Mouse (Mus musculus) NIH3T3 (cell line): ENCODE measurements at regions not wholly inside any gene's neighbourhood (a gene's known extent, or its start where the extent isn't known, plus 50 kb on each side); places are given as distances from the start of the nearest gene placed in this dataset.

Experiments
- DNase-seq: peaks from one replicate; pipeline ENCODE4 v3.0.0-alpha.2; 2012; ENCODE audit warnings: low read depth

DNA sequence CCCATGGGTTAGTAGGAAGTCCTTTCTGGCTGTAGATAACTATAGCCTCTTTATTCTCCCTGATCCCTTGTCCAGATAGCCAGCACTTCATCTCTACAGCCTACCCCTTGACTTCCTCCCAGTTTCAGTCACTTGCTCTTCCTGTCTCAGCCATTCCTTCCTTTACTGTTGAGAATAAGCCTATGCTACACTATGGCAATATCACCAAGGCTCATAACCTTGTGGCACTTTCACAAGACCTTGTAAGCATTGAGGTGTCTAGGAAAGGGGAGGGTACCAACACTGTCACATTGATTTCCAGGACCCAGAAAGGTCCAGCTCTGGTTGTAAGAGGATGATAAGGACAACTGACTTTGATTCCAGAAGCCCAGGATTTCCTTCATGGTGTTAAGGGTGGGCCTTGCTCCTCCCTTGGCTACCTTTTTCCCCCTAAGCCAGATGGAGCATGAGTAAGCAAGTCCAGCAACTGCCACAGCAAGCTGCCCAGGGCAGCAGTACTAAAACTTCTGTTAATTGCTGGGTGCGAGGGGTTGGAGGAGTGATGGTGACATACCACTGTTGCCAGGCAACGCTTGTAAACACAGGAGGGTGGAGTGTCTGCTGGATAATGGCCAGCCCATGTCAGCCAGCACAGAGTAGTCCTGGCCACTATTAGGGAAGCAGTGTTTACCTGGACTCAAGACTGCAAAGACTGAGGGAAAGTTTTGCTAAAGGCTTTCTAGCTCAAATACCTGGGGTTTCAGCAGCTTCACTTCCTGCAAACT lies 75.7 kb downstream of the Ankrd16 start:
- DNase-seq = peak; percentile 54

DNA sequence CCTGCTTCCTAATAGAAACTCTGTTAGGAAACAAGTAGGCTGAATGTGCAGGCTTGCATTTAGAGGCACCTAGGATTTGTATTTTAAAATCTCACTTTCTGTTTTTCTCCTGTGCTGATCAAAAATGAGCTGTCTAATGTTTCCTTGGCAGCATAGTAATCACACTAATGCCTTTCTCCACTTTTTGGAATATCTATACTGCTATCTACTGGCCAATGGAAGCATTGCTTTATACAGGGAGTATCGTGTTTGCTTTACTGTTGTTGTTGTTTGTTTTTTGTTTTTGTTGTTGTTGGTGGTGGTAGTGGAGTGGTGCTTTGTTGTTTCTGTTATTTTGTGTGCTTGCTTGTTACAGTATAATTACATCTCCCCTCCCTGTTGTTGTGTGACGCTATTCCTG lies 92.3 kb downstream of the Ankrd16 start:
- DNase-seq = peak; percentile 45

DNA sequence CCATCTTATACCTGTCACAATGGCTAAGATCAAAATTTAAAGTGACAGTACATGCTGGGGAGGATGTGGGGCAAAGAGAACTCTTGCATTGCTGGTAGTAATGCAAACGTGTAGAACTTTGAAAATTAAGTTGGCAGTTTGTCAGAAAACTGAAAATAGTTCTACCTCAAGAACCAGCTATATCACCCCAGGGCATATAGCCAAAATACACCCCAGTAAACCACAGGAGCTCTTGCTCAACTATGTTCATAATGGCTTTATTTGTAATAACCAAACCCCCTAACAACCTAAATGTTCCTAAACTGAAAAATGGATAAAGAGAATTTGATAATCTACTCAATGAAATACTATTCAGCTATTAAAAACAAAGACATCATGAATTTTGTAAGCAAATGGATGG lies 102.3 kb downstream of the Ankrd16 start:
- no peak for DNase-seq

DNA sequence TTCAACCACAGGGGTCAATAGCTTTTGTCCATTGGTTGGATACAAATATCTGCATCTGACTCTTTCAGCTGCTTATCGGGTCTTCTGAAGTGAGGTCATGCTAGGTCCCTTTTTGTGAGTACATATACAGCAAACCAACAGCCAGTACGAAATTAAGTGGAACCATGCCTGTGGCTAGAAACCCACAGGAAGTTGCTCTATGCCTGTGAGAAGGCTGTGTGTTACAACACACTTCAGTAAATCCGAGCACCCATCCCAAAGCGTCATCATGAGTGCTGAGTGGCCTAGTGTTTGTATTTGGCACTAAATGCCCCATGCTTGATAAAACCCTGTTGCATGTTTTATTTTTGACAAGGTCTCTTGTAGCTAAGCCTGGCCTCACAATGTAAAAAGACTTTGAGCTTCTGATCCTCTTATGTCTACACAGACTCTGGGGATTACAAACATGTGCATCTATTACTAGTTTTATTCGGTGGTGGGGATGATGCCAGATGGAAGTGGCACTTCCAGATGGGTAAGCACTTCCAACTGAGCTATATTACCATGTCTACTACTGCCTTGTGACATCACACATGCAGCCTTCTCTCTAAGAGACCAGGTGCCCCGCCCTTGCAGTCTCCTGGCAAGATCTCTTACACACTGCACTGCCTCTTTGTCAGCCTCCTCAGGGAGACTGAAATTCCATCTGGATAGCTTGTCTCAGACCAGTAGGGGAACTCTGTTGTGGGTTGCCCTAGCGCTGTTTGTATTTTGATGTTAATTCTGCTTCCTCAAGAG lies 117.3 kb downstream of the Ankrd16 start:
- peak; percentile 6 for DNase-seq

DNA sequence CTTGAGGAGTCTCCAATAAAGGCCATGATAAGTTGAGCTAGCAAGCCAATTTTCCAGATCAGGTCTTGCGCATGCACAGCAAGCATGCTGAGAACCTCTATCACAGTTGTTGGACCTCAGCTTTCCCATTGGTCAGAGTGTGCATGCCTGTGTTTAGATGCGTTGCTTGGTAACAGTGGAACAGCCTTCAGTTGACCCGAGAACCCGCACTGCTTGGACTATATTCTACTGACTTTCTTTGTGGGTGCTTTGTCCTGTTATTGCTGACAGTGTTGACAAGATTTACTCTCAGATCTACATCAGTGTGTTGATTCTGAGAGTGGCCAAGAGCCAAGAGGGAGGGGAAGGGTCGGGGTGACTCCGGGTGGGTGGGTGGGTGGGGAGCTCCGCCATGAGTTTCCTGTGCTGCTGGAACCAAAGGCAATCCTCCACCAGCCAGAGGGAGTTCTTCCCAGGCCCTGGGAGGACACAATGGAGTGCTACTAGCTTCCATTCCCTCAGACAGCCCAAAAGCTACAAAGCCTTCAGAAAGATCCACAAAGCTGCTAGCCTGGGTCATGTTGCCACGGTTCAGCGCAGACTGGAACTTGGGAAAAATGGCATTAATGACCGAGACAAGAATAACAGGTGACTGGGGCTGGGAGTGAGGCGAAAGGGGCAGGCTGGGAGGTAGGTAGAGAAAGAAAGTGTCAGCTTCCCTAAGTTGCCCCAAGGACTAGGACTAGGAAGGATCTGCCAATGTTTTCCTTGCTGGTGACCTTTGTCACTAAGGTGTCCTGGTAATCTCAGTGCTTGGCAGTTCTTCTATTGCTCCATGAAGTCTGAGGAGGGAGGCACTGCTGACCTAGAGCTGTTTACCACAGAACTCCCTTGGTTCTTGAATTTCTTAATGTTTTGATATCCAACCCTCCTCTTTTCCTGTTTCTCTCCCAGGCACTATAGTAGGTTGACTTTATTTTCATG lies 122.3 kb downstream of the Ankrd16 start:
- no peak for DNase-seq

DNA sequence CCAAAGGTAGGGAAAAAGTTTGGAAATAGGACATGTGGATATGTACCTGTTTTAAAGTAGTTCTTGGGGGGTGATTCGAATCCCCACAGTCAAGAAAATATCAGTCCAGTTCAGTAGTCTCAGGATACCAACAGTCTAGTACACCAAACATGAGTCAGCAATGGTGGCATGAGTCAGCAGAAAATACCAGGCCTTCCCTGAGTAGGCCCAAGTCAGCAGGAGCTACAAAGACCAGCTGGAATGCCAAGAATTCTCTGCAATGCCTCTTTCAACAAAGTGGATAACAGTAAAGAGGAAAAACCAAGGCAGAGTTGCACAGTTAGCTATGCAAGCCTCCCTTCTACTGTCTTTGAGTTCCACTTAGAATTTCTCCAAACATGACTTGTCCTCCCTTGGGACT lies 137.1 kb downstream of the Ankrd16 start:
- DNase-seq = peak; percentile 84

DNA sequence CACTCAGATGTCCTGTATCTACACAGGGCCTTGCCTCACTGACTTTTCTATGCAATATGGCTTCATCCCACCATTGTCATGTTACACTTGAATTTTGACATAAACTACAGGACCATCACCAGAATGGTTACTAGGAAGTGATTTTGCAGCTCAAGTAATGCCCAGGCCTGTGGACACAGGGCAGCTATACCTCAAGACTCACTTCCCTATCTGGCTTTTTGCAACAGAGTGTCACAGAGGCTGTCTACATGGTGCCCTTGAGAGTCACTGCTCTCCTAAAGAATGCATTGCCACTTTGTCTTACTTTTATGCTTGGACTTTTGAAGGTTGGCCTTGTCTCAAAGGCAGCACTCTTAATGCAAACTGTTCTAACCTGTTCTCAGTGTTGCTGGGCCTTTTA lies 139.7 kb downstream of the Ankrd16 start:
- DNase-seq = no peak

DNA sequence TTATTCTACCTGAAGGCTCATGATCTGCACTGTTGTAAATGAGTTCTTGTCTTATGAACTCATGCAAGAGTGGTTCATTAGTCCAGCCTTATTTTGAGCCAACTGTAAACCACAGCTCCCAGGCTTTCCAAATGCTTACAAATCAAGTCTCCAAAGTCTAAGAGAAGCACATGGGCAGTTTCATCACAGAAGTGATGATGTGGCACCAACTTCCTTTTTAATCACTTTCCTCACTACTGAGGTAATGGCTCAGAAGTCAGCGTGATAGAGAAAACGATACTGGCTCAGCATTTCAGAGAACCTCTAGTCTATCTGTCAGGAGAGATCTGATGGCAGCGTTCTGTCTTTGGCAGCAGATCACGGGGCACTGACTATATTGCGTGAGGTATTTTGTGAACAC lies 140.4 kb downstream of the Ankrd16 start:
- DNase-seq = no peak

DNA sequence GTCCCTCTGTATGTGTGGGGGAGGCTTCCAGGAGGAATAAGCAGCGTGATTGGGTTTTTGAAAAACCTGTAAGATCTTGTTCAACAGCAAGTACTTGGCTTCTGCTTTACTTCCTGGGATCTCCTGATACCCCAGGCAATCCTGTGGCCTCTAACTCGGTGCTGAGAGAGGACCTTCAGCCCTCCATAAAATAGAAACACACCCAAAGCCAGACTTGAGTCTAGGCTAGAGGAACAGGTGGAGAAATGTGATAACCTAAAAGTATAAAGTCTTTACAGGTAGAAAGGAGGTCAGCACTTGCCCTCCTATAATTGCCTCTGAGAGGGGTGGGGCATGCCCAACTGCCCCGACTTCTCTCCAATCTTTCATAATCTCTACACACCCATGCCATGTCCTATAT lies 183.1 kb downstream of the Ankrd16 start:
- no peak for DNase-seq

DNA sequence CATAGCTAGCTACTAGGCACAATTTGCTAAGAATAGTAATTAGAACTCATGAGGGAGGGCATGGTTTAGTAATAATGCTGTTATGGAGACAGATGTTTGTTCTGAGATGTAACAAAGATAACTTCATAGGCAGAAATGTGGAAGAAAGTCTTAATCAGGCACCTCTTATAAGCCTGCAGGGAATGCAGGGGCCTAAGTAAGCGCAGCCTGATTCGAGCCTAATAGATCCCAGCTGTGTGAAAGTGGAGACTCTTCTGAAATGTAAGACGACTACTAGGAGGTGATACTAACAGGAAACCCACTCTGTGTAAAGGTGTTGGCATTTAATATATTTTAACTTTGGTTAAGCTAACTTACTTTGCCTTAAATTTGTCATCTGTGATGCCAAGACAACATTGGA lies 187.7 kb downstream of the Ankrd16 start:
- peak; percentile 8 for DNase-seq

DNA sequence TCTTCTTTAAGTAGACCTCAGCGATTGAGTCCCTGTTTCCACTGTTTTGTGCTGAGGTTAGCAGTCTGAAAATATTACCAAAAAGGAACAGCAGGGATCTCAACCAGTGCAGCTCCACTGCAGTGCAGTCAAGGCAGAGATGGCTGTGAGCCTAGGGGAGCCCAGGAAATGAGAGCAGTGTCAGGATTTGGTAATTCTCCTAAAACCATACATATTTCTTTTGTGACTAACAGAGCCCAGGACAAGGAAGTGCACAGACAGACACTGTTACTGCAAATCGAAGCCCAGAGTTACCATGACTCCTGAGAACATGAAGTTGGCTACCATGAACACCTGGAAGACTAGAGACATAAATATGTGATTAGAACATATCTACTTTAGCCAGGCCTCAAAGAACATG lies 189.3 kb downstream of the Ankrd16 start:
- peak; percentile 33 for DNase-seq

DNA sequence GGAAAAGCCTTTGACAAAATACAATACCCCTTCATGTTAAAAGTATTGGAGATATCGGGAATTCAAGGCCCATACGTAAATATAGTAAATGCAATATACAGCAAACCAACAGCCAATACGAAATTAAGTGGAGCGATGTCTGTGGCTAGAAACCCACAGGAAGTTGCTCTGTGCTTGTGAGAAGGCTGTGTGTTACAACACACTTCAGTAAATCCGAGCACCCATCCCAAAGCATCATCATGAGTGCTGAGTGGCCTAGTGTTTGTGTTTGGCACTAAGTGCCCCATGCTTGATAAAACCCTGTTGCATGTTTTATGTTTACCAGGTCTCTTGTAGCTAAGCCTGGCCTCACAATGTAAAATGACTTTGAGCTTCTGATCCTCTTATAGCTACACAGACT lies 194.3 kb downstream of the Ankrd16 start:
- DNase-seq = no peak

DNA sequence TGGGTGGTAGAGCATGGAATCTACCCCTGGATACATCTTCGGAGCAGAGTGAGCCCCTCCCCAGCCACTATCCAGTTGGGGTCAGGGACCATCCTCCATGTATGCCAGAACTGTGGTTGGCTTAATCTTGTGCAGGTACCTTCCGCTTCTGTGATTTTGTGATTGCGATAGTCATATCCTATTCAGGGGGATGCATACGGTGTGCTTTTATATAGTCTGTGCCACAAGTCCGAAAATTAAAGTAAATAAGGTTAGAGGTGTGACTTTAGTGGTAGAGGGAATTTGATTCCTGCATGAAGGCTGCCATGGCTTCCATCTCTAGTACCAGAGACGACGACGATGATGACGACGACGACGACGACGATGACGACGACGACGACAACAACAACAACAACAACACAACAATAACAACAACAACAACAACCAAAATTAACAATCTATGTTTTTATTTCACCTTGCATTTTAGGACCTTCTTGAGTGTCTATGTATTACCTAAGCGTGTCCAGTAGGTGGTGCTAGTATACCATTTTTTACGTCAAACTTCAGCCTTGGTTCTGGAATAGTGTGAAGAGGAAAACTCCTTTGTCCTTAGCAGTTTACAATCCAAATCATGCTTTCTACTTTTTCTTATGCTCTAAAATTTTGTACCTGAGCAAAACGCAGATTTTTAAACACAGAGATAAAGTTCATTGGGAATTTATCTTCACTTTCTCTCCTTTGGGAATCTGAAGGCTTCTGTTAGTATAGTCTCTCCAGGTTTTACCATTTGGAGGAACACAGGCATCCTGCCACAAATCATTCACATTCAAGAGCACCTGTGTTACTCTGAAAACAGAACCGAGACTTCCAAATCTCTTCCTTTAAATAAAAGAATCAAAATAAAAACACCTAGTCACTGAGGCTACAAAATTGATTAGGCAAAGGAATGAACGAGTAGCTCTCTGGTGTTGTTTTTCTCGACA lies 224.5 kb downstream of the Ankrd16 start:
- peak; percentile 80 for DNase-seq

DNA sequence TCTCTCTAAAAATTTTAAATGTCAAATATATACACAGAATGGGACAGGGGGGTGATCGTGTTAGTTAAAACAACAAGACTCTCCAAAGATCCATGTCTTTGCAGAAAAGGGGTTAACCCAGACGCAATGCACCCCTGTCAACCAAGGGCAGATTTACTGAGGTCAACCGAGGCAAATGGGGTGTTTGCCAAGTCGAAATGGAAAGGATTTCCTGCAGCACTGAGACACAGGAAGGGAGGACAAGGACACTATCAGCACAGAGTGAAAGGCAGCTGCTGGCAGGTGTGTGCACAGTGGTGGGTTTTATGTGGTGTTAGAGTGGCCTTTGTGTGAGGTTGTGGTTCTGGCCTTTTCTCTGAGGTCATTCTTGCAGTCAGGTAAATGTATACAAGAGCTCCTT lies 226.7 kb downstream of the Ankrd16 start:
- DNase-seq = no peak

DNA sequence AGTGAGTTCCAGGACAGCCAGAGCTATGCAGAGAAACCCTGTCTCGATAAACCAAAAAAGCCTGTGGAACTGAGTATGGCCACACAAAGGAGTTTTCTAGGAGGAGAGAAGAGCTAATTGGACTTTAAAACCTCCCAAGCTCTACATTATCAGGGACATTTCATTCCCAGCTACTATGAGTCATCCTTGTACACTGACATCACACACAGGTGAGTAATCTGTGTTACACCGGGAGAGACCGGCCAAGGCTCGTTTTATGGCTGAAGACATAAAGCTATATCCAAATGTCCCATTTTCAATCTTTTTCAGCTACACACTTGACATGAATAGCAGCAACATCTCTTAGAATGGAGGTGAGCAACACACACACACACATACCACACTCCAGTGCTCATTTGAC lies 229.5 kb downstream of the Ankrd16 start:
- no peak for DNase-seq

DNA sequence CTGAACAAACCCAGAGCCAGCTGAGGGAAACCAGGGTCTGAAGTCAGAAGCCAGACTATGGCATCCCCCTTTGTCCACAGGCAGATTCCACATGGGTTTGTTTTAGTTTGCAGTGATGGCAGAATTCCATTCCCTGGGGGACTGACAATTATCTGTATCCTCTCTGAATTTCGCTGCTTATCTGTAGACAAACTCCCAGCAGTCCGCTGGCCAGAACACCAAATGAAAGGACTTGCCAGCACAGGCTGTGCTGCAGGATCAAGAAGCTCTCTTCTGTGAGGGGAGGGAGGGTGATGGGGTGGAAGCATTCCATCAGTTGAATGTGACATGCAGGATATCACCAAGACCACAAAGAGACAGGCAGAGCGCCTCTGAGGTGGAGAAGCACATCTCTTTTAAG lies 233.8 kb downstream of the Ankrd16 start:
- no peak for DNase-seq

DNA sequence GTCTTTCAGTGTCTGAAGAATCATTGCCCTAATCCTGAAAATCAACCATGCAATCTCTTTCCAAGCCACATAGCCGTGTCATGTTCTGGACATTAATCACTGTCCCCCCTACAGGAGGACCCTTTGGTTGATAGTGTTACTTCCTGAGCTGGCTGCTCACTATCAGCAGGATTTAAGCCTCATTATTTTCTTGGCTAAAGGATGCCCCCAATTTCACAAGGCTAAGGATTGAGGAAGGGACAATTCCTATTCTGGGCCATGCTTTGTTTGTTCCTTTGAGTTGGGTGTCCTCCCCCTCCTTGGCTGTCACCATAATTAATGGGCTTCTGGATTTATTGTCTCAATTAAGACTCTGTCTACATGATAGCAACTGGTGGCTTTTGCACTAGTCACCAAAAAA lies 241.9 kb downstream of the Ankrd16 start:
- DNase-seq = no peak

DNA sequence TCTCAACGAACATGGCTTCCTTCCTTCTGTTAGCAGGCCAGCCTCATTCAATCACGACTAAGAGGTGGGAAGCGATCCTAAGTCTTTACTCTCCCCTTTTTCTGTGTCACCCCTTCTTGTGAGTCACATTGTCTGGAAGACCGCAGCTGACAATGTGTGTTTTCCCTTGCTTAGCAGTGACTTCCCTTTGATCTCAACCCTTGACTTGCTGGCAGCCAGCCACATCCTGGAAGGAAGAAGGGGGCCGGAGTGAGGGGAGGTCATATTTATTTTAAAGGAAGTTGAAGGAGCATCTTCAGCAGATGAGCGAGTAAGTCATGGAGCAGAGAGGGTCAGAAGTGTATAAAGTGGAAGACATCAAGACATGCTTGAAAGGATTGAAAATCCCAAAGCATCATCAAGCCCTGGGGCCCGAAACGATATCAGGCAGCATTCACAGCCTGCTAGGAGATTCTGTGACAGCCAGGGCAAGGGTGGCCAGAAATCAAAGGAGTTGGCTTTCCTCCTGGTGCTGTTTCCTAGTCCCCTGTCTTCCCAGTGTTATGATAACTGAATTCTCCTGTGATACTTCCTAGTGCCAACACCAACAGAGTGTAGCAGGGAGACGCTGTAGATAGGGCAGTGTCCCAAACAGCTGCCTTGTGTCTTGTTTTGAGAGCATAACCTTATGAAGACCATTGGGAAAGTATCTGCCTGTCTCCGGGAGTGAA lies 245.9 kb downstream of the Ankrd16 start:
- no peak for DNase-seq

DNA sequence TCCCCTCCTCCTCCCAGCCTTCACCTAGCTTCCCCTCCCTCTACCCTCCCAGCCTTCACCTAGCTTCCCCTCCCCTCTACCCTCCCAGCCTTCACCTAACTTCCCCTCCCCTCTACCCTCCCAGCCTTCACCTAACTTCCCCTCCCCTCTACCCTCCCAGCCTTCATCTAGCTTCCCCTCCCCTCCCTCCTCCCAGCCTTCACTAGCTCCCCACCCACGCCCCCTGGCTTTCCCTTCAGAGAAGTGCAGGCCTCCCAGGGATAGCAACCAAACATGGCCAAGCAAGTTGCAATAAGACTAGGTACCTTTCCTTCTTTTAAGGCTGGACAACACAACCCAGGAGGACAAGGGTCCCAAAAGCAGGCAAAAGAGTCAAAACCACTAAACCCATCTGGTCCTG lies 248.5 kb downstream of the Ankrd16 start:
- no peak for DNase-seq

DNA sequence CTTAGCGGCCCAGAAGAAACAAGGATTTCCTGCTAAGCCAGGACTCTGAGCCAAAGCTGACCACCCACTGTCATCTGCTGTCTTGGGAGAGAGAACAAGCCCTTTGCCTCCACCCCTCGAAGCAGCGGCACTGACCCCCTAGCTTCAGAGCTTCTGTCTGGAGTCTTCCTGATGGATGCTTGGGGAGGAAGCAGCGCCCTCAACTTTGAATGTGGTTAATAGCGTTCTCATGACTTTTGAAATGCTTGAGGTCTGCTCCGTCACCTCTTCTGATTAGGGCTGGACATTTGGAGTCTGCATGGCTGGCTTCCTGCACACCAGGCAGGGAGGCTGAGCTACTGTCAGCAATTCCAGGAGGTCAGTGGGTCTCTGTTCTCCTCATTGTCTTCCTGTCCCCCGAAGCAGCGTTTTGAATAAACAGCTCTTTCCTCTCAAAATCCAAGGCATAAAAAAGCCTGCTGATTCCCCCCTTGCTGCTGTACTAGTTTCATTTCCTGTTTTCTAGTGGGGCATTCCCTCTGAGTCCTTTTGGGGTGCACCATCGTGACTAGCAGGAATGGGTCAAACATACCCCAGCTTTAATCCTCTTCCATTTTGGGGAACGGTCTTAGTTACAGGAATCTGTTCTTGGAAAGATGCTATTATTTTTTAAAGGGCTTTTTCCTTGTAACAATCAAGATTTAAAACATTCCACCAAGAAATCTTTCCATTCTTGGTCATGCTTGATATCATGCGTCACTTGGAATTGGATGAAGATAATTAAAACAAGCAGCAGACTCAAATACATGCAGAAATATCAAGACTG lies 256.0 kb downstream of the Ankrd16 start:
- DNase-seq = no peak
